Mouse (Mus musculus) neural tube, embryonic 14.5 days (tissue): ENCODE measurements around the gene Macf1. TPM values are rescaled to one million over a fixed set of nuclear protein-coding genes. Genes with fewer than 3 reads are reported as not detected.
A peak's percentile ranks its signal among the peaks of the same experiment; 100 is the strongest.

Experiments used
- ATAC-seq: fragments of 200-750 bp; cut with Nextera tagmentation; 2 replicates; pipeline ENCODE4 v1.8.0; 2017; ENCODE audit warnings: low read depth, mild to moderate bottlenecking, moderate TSS enrichment, moderate library complexity
- H3K27ac ChIP-seq: fragments of 300-500 bp; sonication (generic); 2 replicates; pipeline ENCODE4 v1.5.1; 2014; ENCODE audit warnings: low read depth, mild to moderate bottlenecking, control low read depth, low read length, moderate library complexity, mixed read lengths
- H3K27me3 ChIP-seq: fragments of 300-500 bp; sonication (generic); 2 replicates; pipeline ENCODE4 v1.6.1; 2014; ENCODE audit warnings: low read length; ENCODE audit not compliant: control insufficient read depth, insufficient read depth
- H3K36me3 ChIP-seq: fragments of 300-500 bp; sonication (generic); 2 replicates; pipeline ENCODE4 v1.6.1; 2014; ENCODE audit warnings: low read length, mixed read lengths; ENCODE audit not compliant: control insufficient read depth, insufficient read depth
- H3K4me1 ChIP-seq: fragments of 300-500 bp; sonication (generic); 2 replicates; pipeline ENCODE4 v1.6.1; 2014; ENCODE audit warnings: low read length; ENCODE audit not compliant: control insufficient read depth, insufficient read depth
- H3K4me2 ChIP-seq: fragments of 300-500 bp; sonication (generic); 2 replicates; pipeline ENCODE4 v1.6.1; 2014; ENCODE audit warnings: mild to moderate bottlenecking, low read depth, low read length, control low read depth
- H3K4me3 ChIP-seq: fragments of 300-500 bp; sonication (generic); 2 replicates; pipeline ENCODE4 v1.5.1; 2014; ENCODE audit warnings: low read depth, low read length, control low read depth, mixed read lengths
- H3K9ac ChIP-seq: fragments of 300-500 bp; sonication (generic); replicated peaks from 2 replicates; pipeline ENCODE4 v1.6.1; 2014; ENCODE audit warnings: low read depth, mild to moderate bottlenecking, control low read depth, low read length, mixed read lengths
- H3K9me3 ChIP-seq: fragments of 300-500 bp; sonication (generic); 2 replicates; pipeline ENCODE4 v1.6.1; 2016; ENCODE audit warnings: low read length; ENCODE audit not compliant: control insufficient read depth
- WGBS: fragments of 180-500 bp; shearing (Covaris S2); extraction: QIAGEN DNeasy Blood & Tissue Kit; methylation state at CpG from one replicate; pipeline ENCODE4 v1.1.7; 2014; 5-methylcytosine and 5-hydroxymethylcytosine counted together
- polyA plus RNA-seq: library from polyadenylated mRNA; unstranded; fragments of >200 nt; fragmentation: Nextera tagmentation; extraction: Ambion mirVana; gene quantifications from 2 replicates; pipeline ENCODE4 v1.2.1, GENCODE M21; 2014

The Macf1 gene
- polyA plus RNA-seq, 1 experiment from 2014 or later: 144 TPM

DNA sequence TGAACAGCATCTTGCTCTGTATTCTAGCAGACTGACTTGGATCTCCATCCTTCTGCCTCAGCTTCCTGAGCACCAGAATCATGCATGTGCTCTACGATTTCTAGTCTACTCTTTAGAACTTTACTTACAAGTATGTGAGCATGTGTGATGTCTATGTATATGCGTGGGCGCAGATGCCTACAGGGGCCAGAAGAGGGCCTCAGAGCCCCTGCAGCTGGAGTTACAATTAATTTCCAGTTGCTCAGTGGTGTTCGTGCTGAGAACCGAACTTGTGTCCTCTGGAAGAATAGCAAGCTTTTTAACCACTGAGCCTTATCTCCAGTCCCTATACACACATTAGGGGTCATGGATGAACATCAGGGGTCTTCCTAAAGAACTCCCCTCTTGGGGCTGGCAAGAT is 23.2 kb upstream of the Macf1 start:
- Histone ChIP-seq H3K27me3 (no peaks in the 10 kb centered on the region), H3K9ac (no peak overlapping the region), H3K4me3 (no peak overlapping the region), H3K36me3 (no peaks in the 10 kb centered on the region), H3K4me2 (no peak overlapping the region), H3K27ac (no peak overlapping the region), H3K9me3 (no peaks in the 10 kb centered on the region), H3K4me1 (no peaks in the 10 kb centered on the region)
- no peak for ATAC-seq
- 99% methylated on average over 5 of the region's 5 CpGs for WGBS

- H3K27ac ChIP-seq: no peak overlapping the region
- H3K27me3 ChIP-seq: no peaks in the 10 kb centered on the region
- H3K4me1 ChIP-seq: no peaks in the 10 kb centered on the region
- 90% methylated on average over 2 of the region's 2 CpGs for WGBS
- no peak overlapping the region for H3K4me2 ChIP-seq
- no peak for ATAC-seq
- no peak overlapping the region for H3K9ac ChIP-seq
- no peaks in the 10 kb centered on the region for H3K36me3 ChIP-seq
- H3K4me3 ChIP-seq: no peak overlapping the region
- no peaks in the 10 kb centered on the region for H3K9me3 ChIP-seq
Observed at GRCm38 (mm10) chr4:123705340-123705739, 21.2 kb upstream of the Macf1 start.

GRCm38 (mm10) chr4:123693384-123693783 is 9.2 kb upstream of the Macf1 start:
- H3K27me3 ChIP-seq: no peaks in the 10 kb centered on the region
- H3K9ac ChIP-seq: no peak overlapping the region
- no peaks in the 10 kb centered on the region for H3K36me3 ChIP-seq
- H3K4me3 ChIP-seq: no peak overlapping the region
- WGBS: 61% methylated on average over 12 of the region's 12 CpGs
- no peak overlapping the region for H3K4me2 ChIP-seq
- no peaks in the 10 kb centered on the region for H3K4me1 ChIP-seq
- peak; percentile 65 for ATAC-seq
- H3K27ac ChIP-seq: no peak overlapping the region
- H3K9me3 ChIP-seq: no peaks in the 10 kb centered on the region

DNA sequence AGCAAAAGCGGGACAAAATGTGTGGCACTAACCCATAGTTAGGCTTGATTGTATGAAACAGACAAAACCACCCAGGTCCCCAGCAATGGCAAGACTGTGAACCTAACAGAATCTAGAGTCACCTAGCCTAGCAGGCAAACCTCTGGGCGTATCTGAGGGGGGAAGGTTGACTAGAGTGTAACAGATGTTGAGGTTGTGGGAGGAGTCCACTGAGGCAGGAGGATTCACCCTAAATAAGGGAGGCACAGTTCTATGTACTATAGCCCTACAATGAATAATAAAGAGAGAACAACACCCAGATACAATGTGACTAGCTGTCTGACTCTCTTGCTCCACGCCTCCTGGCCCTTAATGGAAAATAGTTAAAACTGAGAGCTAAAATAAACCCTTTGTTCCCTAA is 7.9 kb upstream of the Macf1 start:
- H3K27ac ChIP-seq: no peak overlapping the region
- no peak overlapping the region for H3K4me2 ChIP-seq
- H3K4me3 ChIP-seq: no peak overlapping the region
- no peaks in the 10 kb centered on the region for H3K27me3 ChIP-seq
- H3K9ac ChIP-seq: no peak overlapping the region
- no peaks in the 10 kb centered on the region for H3K9me3 ChIP-seq
- 82% methylated on average over 3 of the region's 3 CpGs for WGBS
- H3K36me3 ChIP-seq: no peaks in the 10 kb centered on the region
- ATAC-seq: no peak
- H3K4me1 ChIP-seq: peaks cover 3% of the 10 kb centered on the region; the same call in 1 of the 2 replicates

DNA sequence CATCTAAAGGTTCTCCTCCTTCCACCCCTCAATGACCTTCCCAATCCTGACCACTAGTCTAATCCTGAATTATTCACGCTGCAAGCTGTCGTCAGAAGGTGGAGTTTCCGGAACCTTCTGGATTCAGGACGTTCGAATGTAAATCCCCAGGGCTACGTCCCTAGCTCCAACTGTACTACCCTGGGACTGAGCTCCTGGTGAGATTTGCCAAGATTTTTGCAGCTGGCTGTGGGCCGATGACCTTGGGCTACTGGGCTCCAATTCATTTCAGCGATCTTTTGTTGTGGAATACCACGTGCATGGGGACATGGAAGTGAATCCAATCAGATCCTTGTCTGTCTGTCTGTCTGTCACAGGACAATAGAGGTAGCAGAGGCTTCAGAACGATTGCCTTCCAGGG is 6.2 kb upstream of the Macf1 start:
- whole genome bisulfite sequencing: 85% methylated on average over 10 of the region's 10 CpGs
- H3K4me3 ChIP-seq: no peak overlapping the region
- no peak overlapping the region for H3K9ac ChIP-seq
- ATAC-seq: no peak
- H3K4me2 ChIP-seq: no peak overlapping the region
- no peaks in the 10 kb centered on the region for H3K27me3 ChIP-seq
- no peaks in the 10 kb centered on the region for H3K9me3 ChIP-seq
- no peaks in the 10 kb centered on the region for H3K36me3 ChIP-seq
- no peak overlapping the region for H3K27ac ChIP-seq
- peaks cover 11% of the 10 kb centered on the region for H3K4me1 ChIP-seq

DNA sequence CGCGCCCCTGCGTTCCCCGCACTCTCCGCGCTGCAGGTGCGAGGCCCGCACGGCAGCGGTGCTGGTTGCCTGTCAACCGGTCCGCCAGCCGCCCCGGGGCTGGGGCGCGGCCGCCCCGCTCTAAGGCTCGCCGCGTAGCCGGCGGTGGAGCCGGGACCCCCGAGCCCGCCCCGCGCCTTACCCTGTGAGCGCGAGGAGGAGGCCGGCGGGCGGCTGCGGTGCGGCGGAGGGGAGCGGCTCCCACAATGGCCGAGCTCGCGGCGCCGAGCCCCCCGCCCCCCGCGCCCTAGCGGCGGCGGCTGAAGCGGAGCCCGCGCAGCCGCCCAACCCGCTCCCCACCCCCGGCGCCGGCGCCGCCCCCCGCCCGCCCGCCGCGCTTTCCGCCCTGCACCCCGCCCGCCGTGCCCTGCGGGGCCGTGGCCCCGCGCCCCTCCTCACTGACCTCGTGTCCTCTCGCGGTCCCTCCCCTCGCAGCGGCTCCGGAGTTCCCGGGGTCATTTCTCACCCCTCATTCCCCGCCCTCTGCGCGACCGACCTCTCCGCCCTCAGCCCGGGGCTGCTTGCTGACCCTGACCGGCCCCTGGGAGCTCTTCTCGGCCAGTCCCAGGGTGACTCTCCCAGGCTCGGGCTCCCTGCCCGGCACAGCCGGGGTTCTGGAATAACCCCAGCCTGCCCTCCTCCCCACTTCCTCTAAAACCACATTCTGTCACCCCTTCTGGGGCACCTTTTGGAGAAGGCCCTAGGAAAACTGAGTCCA is 3.0 kb upstream of the Macf1 start:
- WGBS: 0% methylated on average over 31 of the region's 89 CpGs

DNA sequence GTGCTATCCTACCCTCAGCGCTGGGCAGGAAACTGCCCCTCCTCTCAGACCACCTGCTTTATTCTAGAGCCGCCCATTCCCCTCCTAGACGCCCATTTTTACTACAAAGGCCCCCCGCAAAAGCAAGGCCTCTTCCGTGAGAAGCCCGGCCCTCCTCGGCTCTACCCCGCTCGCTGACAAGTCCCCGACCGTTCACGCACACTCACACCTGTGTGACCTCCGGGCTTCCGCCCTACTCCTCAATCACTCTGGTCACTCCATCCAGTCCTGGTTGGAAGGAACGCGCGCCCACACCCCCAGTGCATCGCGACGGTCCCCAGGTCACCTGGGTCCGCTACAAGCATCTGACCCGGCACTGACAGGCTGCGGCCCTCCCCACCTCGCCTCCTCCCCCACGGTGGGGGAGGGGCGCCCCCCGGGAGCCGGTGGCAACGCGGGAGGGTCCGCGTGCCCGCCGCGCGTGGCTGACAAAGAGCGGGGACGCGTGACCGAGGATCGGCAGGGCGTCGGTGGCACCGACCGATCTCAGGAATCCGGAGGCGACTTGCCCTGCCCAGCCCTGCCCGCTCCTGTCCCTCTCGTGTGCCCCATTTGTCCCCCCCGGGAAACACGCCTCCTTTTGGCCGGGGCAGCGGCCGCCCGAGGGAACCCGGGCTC is 2.3 kb upstream of the Macf1 start:
- ATAC-seq: peak; percentile 55
- WGBS: under 1% methylated on average over 45 of the region's 56 CpGs
- H3K9me3 ChIP-seq: no peaks in the 10 kb centered on the region

More for the DNA sequence above, 3.0 kb upstream of the Macf1 start:
- Histone ChIP-seq H3K27ac (peak overlapping the region; percentile 94), H3K4me3 (peak overlapping the region; percentile 95), H3K4me1 (peaks cover 24% of the 10 kb centered on the region), H3K4me2 (peak overlapping the region; percentile 92), H3K9ac (peak overlapping the region; percentile 97), H3K9me3 (no peaks in the 10 kb centered on the region), H3K27me3 (no peaks in the 10 kb centered on the region), H3K36me3 (peaks cover 14% of the 10 kb centered on the region)
- peak; percentile 57 for ATAC-seq

GRCm38 (mm10) chr4:123685506-123686242 is 1.5 kb upstream of the Macf1 start:
- peak overlapping the region; percentile 95 for H3K4me3 ChIP-seq
- no peak overlapping the region; the same call in 1 of the 2 replicates for H3K27ac ChIP-seq
- 31% methylated on average over 8 of the region's 8 CpGs for WGBS
- H3K4me2 ChIP-seq: peak overlapping the region; percentile 92
- H3K27me3 ChIP-seq: no peaks in the 10 kb centered on the region
- H3K9ac ChIP-seq: peak overlapping the region; percentile 97
- peaks cover 14% of the 10 kb centered on the region for H3K36me3 ChIP-seq
- no peaks in the 10 kb centered on the region for H3K9me3 ChIP-seq
- peak; percentile 7; the same call in 1 of the 2 replicates for ATAC-seq
- H3K4me1 ChIP-seq: peaks cover 24% of the 10 kb centered on the region

More for the DNA sequence above, 2.3 kb upstream of the Macf1 start:
- H3K27me3 ChIP-seq: no peaks in the 10 kb centered on the region
- peak overlapping the region; percentile 94 for H3K27ac ChIP-seq
- H3K4me2 ChIP-seq: peak overlapping the region; percentile 92
- H3K9ac ChIP-seq: peak overlapping the region; percentile 97
- H3K4me3 ChIP-seq: peak overlapping the region; percentile 95
- peaks cover 24% of the 10 kb centered on the region for H3K4me1 ChIP-seq
- H3K36me3 ChIP-seq: peaks cover 14% of the 10 kb centered on the region
